Mouse (Mus musculus): ENCODE measurements around the gene Flywch1. TPM values are rescaled to one million over a fixed set of nuclear protein-coding genes. Genes with fewer than 3 reads are reported as not detected.

The Flywch1 gene
- polyA plus RNA-seq, 1 experiment from 2014 or later: 72.1 TPM

- H3K4me2 ChIP-seq (replicated peaks): no peak overlapping the region
Observed at GRCm38 (mm10) chr17:23801627-23802026, 30.2 kb upstream of the Flywch1 start.

GRCm38 (mm10) chr17:23797316-23797715 is 25.9 kb upstream of the Flywch1 start:
- Histone ChIP-seq H3K27ac (replicated peaks) (no peak overlapping the region), H3K4me1 (0 out of 2 replicates have a peak, but pooled peaks cover under 1% of the 10 kb centered on the region), H3K9me3 (replicated peaks) (no peaks in the 10 kb centered on the region), H3K4me3 (replicated peaks) (no peak overlapping the region), H3K9ac (no peak overlapping the region), H3K27me3 (no peaks in the 10 kb centered on the region), H3K4me2 (replicated peaks) (no peak overlapping the region), H3K36me3 (no peaks in the 10 kb centered on the region)
- no peak for ATAC-seq (ENCODE audit: insufficient number of reproducible peaks, low FRiP score, low TSS enrichment, low read depth)
- WGBS: 26% methylated on average over 7 of the region's 7 CpGs

More at GRCm38 (mm10) chr17:23801627-23802026, 30.2 kb upstream of the Flywch1 start:
- ATAC-seq (ENCODE audit: insufficient number of reproducible peaks, low FRiP score, low TSS enrichment, low read depth): no peak
- Histone ChIP-seq H3K4me1 (peaks cover 22% of the 10 kb centered on the region), H3K4me3 (replicated peaks) (no peak overlapping the region), H3K9ac (no peak overlapping the region), H3K27ac (replicated peaks) (no peak overlapping the region), H3K36me3 (no peaks in the 10 kb centered on the region), H3K9me3 (replicated peaks) (no peaks in the 10 kb centered on the region), H3K27me3 (no peaks in the 10 kb centered on the region)
- 88% methylated on average over 10 of the region's 10 CpGs for WGBS

DNA sequence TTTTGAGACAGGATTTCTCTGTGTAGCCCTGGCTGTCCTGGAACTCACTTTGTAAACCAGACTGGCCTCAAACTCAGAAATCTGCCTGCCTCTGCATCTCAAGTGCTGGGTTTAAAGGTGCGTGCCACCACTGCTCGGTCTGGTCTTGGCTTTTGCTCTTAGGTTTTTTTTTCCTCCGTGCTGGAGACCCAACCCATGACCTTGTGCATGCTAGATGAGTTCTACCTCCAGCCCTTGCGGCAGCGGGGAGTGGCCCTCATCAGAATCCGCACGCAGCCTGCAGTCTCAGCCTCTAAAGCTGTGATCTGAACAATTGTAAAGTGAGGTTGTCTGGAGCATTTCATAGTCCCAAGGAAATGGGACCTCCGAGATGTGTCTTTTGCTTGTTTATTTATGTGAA is 23.9 kb upstream of the Flywch1 start:
- Histone ChIP-seq H3K27ac (replicated peaks) (no peak overlapping the region), H3K4me1 (peaks cover 6% of the 10 kb centered on the region), H3K4me2 (replicated peaks) (no peak overlapping the region), H3K27me3 (no peaks in the 10 kb centered on the region), H3K9me3 (replicated peaks) (no peaks in the 10 kb centered on the region), H3K9ac (no peak overlapping the region), H3K36me3 (no peaks in the 10 kb centered on the region), H3K4me3 (replicated peaks) (no peak overlapping the region)
- ATAC-seq (ENCODE audit: insufficient number of reproducible peaks, low FRiP score, low TSS enrichment, low read depth): no peak
- 95% methylated on average over 8 of the region's 8 CpGs for WGBS

- H3K27me3 ChIP-seq: no peaks in the 10 kb centered on the region
- no peaks in the 10 kb centered on the region for H3K36me3 ChIP-seq
- peak overlapping the region; percentile 86; the same call in 1 of the 2 replicates for H3K27ac ChIP-seq (replicated peaks)
- no peaks in the 10 kb centered on the region for H3K9me3 ChIP-seq (replicated peaks)
- peak overlapping the region; percentile 76 for H3K4me2 ChIP-seq (replicated peaks)
- H3K4me1 ChIP-seq: peaks cover 18% of the 10 kb centered on the region
- peak overlapping the region; percentile 55 for H3K4me3 ChIP-seq (replicated peaks)
- 36% methylated on average over 2 of the region's 2 CpGs for WGBS
- no peak overlapping the region for H3K9ac ChIP-seq
- ATAC-seq (ENCODE audit: insufficient number of reproducible peaks, low FRiP score, low TSS enrichment, low read depth): no peak
Observed at GRCm38 (mm10) chr17:23791079-23791357, 19.6 kb upstream of the Flywch1 start.

DNA sequence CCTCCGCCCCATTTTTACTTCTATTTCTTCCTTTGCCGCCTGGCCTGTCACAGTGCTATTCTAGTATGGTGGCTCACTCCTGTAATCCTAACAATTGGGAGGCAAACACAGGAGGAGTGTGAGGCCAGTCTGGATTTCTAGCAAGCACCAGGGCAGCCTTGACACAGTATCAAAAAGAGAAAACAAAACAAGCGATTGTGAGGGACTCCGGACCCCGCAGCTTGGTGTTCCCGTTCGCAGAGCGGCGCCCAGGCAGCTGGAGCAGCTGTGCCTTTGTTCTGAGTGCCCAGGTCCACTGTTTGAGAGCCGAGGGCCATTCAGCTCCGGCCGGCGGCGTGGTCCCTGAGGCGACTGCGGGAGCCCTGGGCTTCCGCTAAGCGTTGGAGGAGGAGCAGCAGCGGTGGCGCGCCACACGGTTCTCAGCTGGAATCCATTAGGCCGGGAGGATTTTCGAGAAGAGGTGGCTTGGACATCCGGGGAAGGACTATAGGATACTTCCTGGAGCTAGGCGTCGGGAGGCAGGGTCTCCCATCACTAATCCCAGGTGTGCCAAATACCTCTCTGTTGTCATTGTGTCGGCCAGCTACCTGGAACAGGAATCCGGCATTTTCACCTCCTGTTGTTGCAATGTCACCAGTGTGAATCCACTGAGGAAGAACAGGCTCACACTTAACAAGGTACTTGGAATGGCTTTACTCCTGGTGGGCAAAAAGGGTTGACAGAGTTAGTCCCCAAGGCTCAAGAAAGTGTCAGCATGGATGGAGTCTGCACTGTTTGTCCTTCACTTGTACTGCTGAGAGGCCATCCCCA is 19.1 kb upstream of the Flywch1 start, which contains the start of gene Srrm2:
Gene Srrm2 (plus strand): TSS at position 264 of the 810 bp plus-strand sequence.
- H3K36me3 ChIP-seq: no peaks in the 10 kb centered on the region
- peak within 1 kb of the TSS; percentile 76 for H3K4me2 ChIP-seq (replicated peaks)
- WGBS: 2% methylated on average over 29 of the region's 29 CpGs
- H3K9ac ChIP-seq: peak within 1 kb of the TSS; percentile 74
- H3K9me3 ChIP-seq (replicated peaks): no peaks in the 10 kb centered on the region
- peaks cover 22% of the 10 kb centered on the region for H3K4me1 ChIP-seq
- H3K4me3 ChIP-seq (replicated peaks): peak within 1 kb of the TSS; percentile 55
- H3K27me3 ChIP-seq: no peaks in the 10 kb centered on the region
- H3K27ac ChIP-seq (replicated peaks): peak within 1 kb of the TSS; percentile 86
- ATAC-seq (ENCODE audit: insufficient number of reproducible peaks, low FRiP score, low TSS enrichment, low read depth): peak; percentile 58

- Histone ChIP-seq H3K4me3 (replicated peaks) (peak overlapping the region; percentile 55), H3K36me3 (no peaks in the 10 kb centered on the region), H3K4me1 (peaks cover 25% of the 10 kb centered on the region), H3K4me2 (replicated peaks) (peak overlapping the region; percentile 76), H3K9ac (peak overlapping the region; percentile 74; the same call in 1 of the 2 replicates), H3K9me3 (replicated peaks) (no peaks in the 10 kb centered on the region), H3K27ac (replicated peaks) (peak overlapping the region; percentile 86; the same call in 1 of the 2 replicates), H3K27me3 (no peaks in the 10 kb centered on the region)
- no peak for ATAC-seq (ENCODE audit: insufficient number of reproducible peaks, low FRiP score, low TSS enrichment, low read depth)
- 19% methylated on average over 8 of the region's 8 CpGs for WGBS
Observed at GRCm38 (mm10) chr17:23789749-23790268, 18.4 kb upstream of the Flywch1 start.

GRCm38 (mm10) chr17:23788973-23789372 is 17.6 kb upstream of the Flywch1 start:
- WGBS: 86% methylated on average over 4 of the region's 4 CpGs
- H3K9ac ChIP-seq: no peak overlapping the region
- no peak overlapping the region for H3K27ac ChIP-seq (replicated peaks)
- H3K36me3 ChIP-seq: no peaks in the 10 kb centered on the region
- no peaks in the 10 kb centered on the region for H3K27me3 ChIP-seq
- no peak overlapping the region for H3K4me2 ChIP-seq (replicated peaks)
- H3K4me1 ChIP-seq: peaks cover 25% of the 10 kb centered on the region
- H3K4me3 ChIP-seq (replicated peaks): no peak overlapping the region
- ATAC-seq (ENCODE audit: insufficient number of reproducible peaks, low FRiP score, low TSS enrichment, low read depth): no peak
- H3K9me3 ChIP-seq (replicated peaks): no peaks in the 10 kb centered on the region

GRCm38 (mm10) chr17:23786510-23786931 is 15.1 kb upstream of the Flywch1 start:
- WGBS: 16% methylated on average over 13 of the region's 13 CpGs
- no peaks in the 10 kb centered on the region for H3K36me3 ChIP-seq
- peaks cover 25% of the 10 kb centered on the region for H3K4me1 ChIP-seq
- H3K9ac ChIP-seq: no peak overlapping the region; the same call in 1 of the 2 replicates
- ATAC-seq (ENCODE audit: insufficient number of reproducible peaks, low FRiP score, low TSS enrichment, low read depth): no peak
- H3K27me3 ChIP-seq: no peaks in the 10 kb centered on the region
- peak overlapping the region; percentile 59 for H3K27ac ChIP-seq (replicated peaks)
- H3K4me3 ChIP-seq (replicated peaks): peak overlapping the region; percentile 64
- H3K9me3 ChIP-seq (replicated peaks): no peaks in the 10 kb centered on the region
- H3K4me2 ChIP-seq (replicated peaks): peak overlapping the region; percentile 91

DNA sequence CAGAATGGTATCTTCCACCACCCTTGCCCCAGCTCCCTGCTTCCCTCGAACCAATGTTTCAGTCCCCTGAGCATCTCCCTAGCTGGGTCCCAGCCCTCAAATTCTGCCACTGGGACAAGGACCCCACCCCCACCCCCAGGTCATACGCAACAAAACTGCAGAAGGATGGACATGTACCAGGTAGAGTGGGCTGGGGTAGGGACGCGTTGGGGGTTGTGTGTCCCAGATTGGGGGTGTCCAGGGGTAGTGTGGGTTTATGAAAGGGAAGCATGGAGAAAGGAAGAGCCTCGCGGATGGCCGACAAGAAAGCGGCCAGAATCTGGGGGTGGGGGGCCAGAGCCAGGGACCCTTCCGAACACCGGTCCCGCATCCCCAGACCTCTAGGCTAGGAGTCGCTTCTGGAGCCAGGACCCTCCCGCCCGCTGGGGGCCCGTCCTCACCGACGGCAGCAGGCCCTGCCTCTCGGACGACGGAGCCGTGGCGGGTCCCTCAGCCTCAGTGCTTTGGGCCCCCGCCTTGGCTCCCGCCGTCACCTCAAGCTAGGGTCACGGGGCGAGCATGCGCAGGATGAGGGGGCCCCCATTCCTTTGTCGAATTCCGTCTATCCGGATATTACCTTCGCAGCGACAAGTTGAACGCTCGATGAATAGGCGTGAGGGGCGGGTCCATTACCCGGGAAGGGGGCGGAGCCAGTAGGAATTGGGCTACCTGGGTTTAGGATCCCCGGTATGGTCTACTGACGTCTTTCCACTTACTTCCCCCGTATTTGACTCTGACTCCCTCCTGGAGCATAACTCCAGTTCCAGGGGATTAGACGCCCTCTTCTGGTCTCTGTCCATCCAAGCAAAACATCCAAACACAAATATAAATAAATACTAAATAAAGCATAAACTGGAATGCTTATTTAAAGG is 14.4 kb upstream of the Flywch1 start, which contains the start of gene Flywch2:
Gene Flywch2 (minus strand): TSS at position 521 of the 911 bp plus-strand sequence.
- ATAC-seq (ENCODE audit: insufficient number of reproducible peaks, low FRiP score, low TSS enrichment, low read depth): peak; percentile 84
- no peaks in the 10 kb centered on the region for H3K36me3 ChIP-seq
- H3K4me2 ChIP-seq (replicated peaks): peak within 1 kb of the TSS; percentile 91
- peak within 1 kb of the TSS; percentile 65 for H3K9ac ChIP-seq
- peak within 1 kb of the TSS; percentile 59 for H3K27ac ChIP-seq (replicated peaks)
- H3K9me3 ChIP-seq (replicated peaks): no peaks in the 10 kb centered on the region
- H3K4me3 ChIP-seq (replicated peaks): peak within 1 kb of the TSS; percentile 64
- WGBS: 2% methylated on average over 43 of the region's 43 CpGs
- H3K27me3 ChIP-seq: no peaks in the 10 kb centered on the region
- H3K4me1 ChIP-seq: peaks cover 22% of the 10 kb centered on the region

GRCm38 (mm10) chr17:23783352-23783751 is 11.9 kb upstream of the Flywch1 start:
- H3K27ac ChIP-seq (replicated peaks): no peak overlapping the region
- H3K9me3 ChIP-seq (replicated peaks): no peaks in the 10 kb centered on the region
- ATAC-seq (ENCODE audit: insufficient number of reproducible peaks, low FRiP score, low TSS enrichment, low read depth): no peak
- H3K4me3 ChIP-seq (replicated peaks): no peak overlapping the region
- H3K27me3 ChIP-seq: no peaks in the 10 kb centered on the region
- H3K4me2 ChIP-seq (replicated peaks): no peak overlapping the region
- H3K4me1 ChIP-seq: peaks cover 11% of the 10 kb centered on the region
- H3K36me3 ChIP-seq: no peaks in the 10 kb centered on the region
- H3K9ac ChIP-seq: no peak overlapping the region

DNA sequence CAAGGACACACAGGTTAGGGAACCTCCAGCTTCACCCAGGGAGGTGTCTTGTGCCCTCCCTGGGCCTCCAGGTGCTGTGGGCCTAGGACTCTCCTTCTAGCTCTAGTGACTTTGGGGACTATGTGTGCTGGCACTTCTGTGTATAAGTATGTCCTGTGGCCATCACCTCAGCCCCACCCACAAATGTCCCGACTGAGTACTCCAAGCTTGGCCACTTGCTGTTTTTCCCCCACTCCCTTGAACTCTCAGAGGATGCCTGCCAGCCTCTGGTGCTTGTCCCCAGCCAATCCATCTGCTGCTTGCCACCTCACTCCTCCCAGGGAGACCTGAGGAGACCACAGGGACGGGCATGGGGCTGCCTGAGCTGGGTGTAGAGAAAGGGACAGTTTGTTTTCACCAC is 7.0 kb upstream of the Flywch1 start:
- 48% methylated on average over 2 of the region's 2 CpGs for WGBS
- no peak overlapping the region for H3K4me2 ChIP-seq (replicated peaks)
- ATAC-seq (ENCODE audit: insufficient number of reproducible peaks, low FRiP score, low TSS enrichment, low read depth): no peak
- 0 out of 2 replicates have a peak, but pooled peaks cover 3% of the 10 kb centered on the region for H3K4me1 ChIP-seq
- H3K27me3 ChIP-seq: no peaks in the 10 kb centered on the region
- H3K36me3 ChIP-seq: no peaks in the 10 kb centered on the region
- H3K9ac ChIP-seq: no peak overlapping the region
- no peak overlapping the region for H3K4me3 ChIP-seq (replicated peaks)
- H3K9me3 ChIP-seq (replicated peaks): no peaks in the 10 kb centered on the region
- no peak overlapping the region for H3K27ac ChIP-seq (replicated peaks)
